Mouse (Mus musculus) forebrain, embryonic 11.5 days (tissue): ENCODE data around the gene Depp1. TPM values are rescaled to one million over a fixed set of nuclear protein-coding genes. Genes with fewer than 3 reads are reported as not detected.

Experiments
- ATAC-seq: fragments of 200-750 bp; cut with Nextera tagmentation; replicated peaks from 2 replicates; pipeline ENCODE4 v1.8.0; 2017; ENCODE audit warnings: moderate TSS enrichment; ENCODE audit not compliant: low FRiP score
- DNase-seq: peaks from one replicate; pipeline ENCODE4 v3.0.0-alpha.2; 2017; ENCODE audit warnings: low spot score
- H3K27ac ChIP-seq: fragments of 300-500 bp; sonication (generic); 2 replicates; pipeline ENCODE4 v1.5.1; 2014; ENCODE audit warnings: low read depth, low read length
- H3K27me3 ChIP-seq: fragments of 300-500 bp; sonication (generic); 2 replicates; pipeline ENCODE4 v1.6.1; 2014; ENCODE audit warnings: mild to moderate bottlenecking, low read length, mixed read lengths; ENCODE audit not compliant: control insufficient read depth, insufficient read depth
- H3K36me3 ChIP-seq: fragments of 300-500 bp; sonication (generic); 2 replicates; pipeline ENCODE4 v1.6.1; 2014; ENCODE audit warnings: mild to moderate bottlenecking, low read length, moderate library complexity, mixed read lengths; ENCODE audit not compliant: control insufficient read depth, insufficient read depth
- H3K4me1 ChIP-seq: fragments of 300-500 bp; sonication (generic); replicated peaks from 2 replicates; pipeline ENCODE4 v1.6.1; 2014; ENCODE audit warnings: low read length, mixed read lengths; ENCODE audit not compliant: control insufficient read depth, insufficient read depth
- H3K4me2 ChIP-seq: fragments of 300-500 bp; sonication (generic); 2 replicates; pipeline ENCODE4 v1.6.1; 2014; ENCODE audit warnings: low read depth, mild to moderate bottlenecking, low read length, moderate library complexity, mixed read lengths; ENCODE audit not compliant: severe bottlenecking
- H3K4me3 ChIP-seq: fragments of 300-500 bp; sonication (generic); 2 replicates; pipeline ENCODE4 v1.5.1; 2014; ENCODE audit warnings: low read depth, low read length
- H3K9ac ChIP-seq: fragments of 300-500 bp; sonication (generic); 2 replicates; pipeline ENCODE4 v1.6.1; 2014; ENCODE audit warnings: low read length
- H3K9me3 ChIP-seq: fragments of 300-500 bp; sonication (generic); 2 replicates; pipeline ENCODE4 v1.6.1; 2016; ENCODE audit warnings: low read length, mixed read lengths; ENCODE audit not compliant: control insufficient read depth
- WGBS: fragments of 180-500 bp; shearing (Covaris S2); extraction: QIAGEN DNeasy Blood & Tissue Kit; methylation state at CpG from one replicate; pipeline ENCODE4 v1.1.7; 2014; 5-methylcytosine and 5-hydroxymethylcytosine counted together
- polyA plus RNA-seq: library from polyadenylated mRNA; unstranded; fragments of >200 nt; fragmentation: Nextera tagmentation; extraction: Ambion mirVana; gene quantifications from 2 replicates; pipeline ENCODE4 v1.2.1, GENCODE M21; 2014

Gene Depp1
- polyA plus RNA-seq, 1 experiment from 2014 or later = 3.9 TPM

- no peak overlapping the region for H3K4me3 ChIP-seq
- H3K9ac ChIP-seq = peak overlapping the region; percentile 3; the same call in 1 of the 2 replicates
- H3K36me3 ChIP-seq = no peaks in the 10 kb centered on the region
- H3K4me2 ChIP-seq = no peak overlapping the region
- WGBS = 12% methylated on average over 6 of the region's 6 CpGs
- 0 out of 2 replicates have a peak, but pooled peaks cover 2% of the 10 kb centered on the region for H3K27me3 ChIP-seq
- H3K9me3 ChIP-seq = no peaks in the 10 kb centered on the region
- peak overlapping the region; percentile 68 for H3K27ac ChIP-seq
- ATAC-seq = peak; percentile 23
- peak; percentile 78 for DNase-seq
- peaks cover 20% of the 10 kb centered on the region for H3K4me1 ChIP-seq
Measured at GRCm38 (mm10) chr6:116670144-116670543, 19.7 kb downstream of the Depp1 start.

- H3K4me2 ChIP-seq = 0 out of 2 replicates have a peak overlapping the region, but pooled peaks have one; percentile 9
- WGBS = 4% methylated on average over 5 of the region's 5 CpGs
- peaks cover 20% of the 10 kb centered on the region for H3K4me1 ChIP-seq
- H3K4me3 ChIP-seq = no peak overlapping the region
- H3K9ac ChIP-seq = no peak overlapping the region
- H3K36me3 ChIP-seq = no peaks in the 10 kb centered on the region
- H3K9me3 ChIP-seq = no peaks in the 10 kb centered on the region
- 0 out of 2 replicates have a peak, but pooled peaks cover 2% of the 10 kb centered on the region for H3K27me3 ChIP-seq
- peak overlapping the region; percentile 68 for H3K27ac ChIP-seq
- ATAC-seq (peak; percentile 7; the same call in 1 of the 2 replicates), DNase-seq (peak; percentile 60)
Measured at GRCm38 (mm10) chr6:116671031-116671430, 20.6 kb downstream of the Depp1 start.

GRCm38 (mm10) chr6:116671768-116672167, 21.4 kb downstream of the Depp1 start:
- Histone ChIP-seq H3K36me3 (no peaks in the 10 kb centered on the region), H3K27ac (no peak overlapping the region), H3K4me1 (peaks cover 17% of the 10 kb centered on the region), H3K4me3 (no peak overlapping the region), H3K9ac (no peak overlapping the region), H3K4me2 (no peak overlapping the region), H3K27me3 (0 out of 2 replicates have a peak, but pooled peaks cover 2% of the 10 kb centered on the region), H3K9me3 (no peaks in the 10 kb centered on the region)
- DNase-seq (no peak), ATAC-seq (no peak)
- 80% methylated on average over 4 of the region's 4 CpGs for WGBS

DNA sequence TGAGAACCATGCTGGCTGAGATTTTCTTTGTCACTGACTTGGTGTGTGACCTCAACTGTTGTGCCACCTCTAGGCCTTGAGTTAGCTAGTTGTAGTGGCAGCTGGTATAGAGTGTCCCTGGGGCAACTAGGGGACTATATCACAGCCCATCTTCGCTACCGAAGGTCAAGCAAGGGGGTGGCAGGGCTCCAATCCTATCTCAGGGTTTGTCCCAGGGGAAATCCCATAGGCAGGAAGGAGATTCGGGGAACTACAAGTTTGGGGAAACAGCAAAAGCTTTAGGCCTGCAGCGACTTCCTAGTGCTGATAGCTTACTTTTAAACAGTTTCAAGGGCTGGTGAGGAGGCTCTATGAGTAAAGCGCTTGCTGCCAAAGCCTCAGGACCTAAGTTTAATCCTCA, 21.9 kb downstream of the Depp1 start:
- Histone ChIP-seq H3K4me2 (peak overlapping the region; percentile 18; the same call in 1 of the 2 replicates), H3K4me3 (no peak overlapping the region), H3K4me1 (peaks cover 18% of the 10 kb centered on the region), H3K36me3 (no peaks in the 10 kb centered on the region), H3K27me3 (0 out of 2 replicates have a peak, but pooled peaks cover 2% of the 10 kb centered on the region), H3K27ac (no peak overlapping the region), H3K9me3 (no peaks in the 10 kb centered on the region), H3K9ac (no peak overlapping the region)
- no peak for DNase-seq
- 71% methylated on average over 5 of the region's 5 CpGs for WGBS
- ATAC-seq = no peak

DNA sequence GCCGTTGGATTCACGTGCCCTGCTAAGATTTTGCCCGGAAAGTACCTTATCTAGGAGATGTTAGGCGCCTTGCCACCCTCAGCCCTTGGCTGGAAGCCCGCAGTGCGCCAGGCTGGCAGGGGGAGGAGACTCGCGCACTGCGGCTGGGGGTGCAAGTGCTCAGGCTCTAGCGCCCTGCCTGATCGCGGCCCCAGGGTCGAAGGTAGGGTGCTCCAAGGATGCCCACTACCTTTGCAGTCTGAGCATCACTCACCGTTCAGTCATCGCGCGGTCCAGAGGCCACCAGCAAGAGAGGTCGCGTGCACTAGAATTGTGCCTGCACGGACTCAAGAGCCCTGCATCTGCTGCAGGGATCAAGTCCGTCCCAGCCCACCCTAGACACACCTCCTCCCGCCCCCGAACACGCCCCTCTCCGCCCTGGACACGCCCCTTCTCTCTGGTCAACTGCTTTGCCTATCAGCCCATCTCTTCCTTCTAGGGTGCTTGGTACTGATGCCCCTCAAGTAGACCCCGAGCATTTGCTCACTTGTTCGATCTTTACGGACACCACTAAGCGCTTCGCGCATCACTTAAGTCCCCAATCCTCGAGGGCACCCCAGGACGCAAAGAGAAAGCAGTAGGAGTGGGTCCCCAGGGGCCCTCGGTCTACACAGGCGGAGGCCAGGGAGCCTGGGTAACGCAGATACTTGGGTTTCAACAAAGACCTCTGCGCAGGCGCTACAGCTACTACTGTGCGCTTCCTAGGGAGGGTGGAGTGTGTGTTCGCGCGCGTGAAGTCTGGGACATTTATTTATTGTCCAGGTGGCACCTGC, 23.3 kb downstream of the Depp1 start, which contains the start of gene Rassf4:
Gene Rassf4, minus strand, starts transcription at position 482 of the 812 bp plus-strand sequence.
- peak; percentile 96 for DNase-seq
- no peaks in the 10 kb centered on the region for H3K36me3 ChIP-seq
- H3K9ac ChIP-seq = peak within 1 kb of the TSS; percentile 61
- no peak within 1 kb of the TSS for H3K27ac ChIP-seq
- peak within 1 kb of the TSS; percentile 44 for H3K4me3 ChIP-seq
- H3K4me2 ChIP-seq = peak within 1 kb of the TSS; percentile 77
- H3K4me1 ChIP-seq = peaks cover 20% of the 10 kb centered on the region
- H3K9me3 ChIP-seq = no peaks in the 10 kb centered on the region
- 0 out of 2 replicates have a peak, but pooled peaks cover 2% of the 10 kb centered on the region for H3K27me3 ChIP-seq
- WGBS = under 1% methylated on average over 44 of the region's 44 CpGs
- ATAC-seq = peak; percentile 91

- ATAC-seq (peak; percentile 18; the same call in 1 of the 2 replicates), DNase-seq (no peak)
- Histone ChIP-seq H3K36me3 (no peaks in the 10 kb centered on the region), H3K27ac (no peak overlapping the region), H3K4me2 (peak overlapping the region; percentile 77), H3K4me3 (peak overlapping the region; percentile 44), H3K4me1 (peaks cover 20% of the 10 kb centered on the region), H3K27me3 (0 out of 2 replicates have a peak, but pooled peaks cover 2% of the 10 kb centered on the region), H3K9me3 (no peaks in the 10 kb centered on the region), H3K9ac (peak overlapping the region; percentile 61)
- WGBS = 22% methylated on average over 16 of the region's 16 CpGs
Measured at GRCm38 (mm10) chr6:116674283-116674886, 24.0 kb downstream of the Depp1 start.

DNA sequence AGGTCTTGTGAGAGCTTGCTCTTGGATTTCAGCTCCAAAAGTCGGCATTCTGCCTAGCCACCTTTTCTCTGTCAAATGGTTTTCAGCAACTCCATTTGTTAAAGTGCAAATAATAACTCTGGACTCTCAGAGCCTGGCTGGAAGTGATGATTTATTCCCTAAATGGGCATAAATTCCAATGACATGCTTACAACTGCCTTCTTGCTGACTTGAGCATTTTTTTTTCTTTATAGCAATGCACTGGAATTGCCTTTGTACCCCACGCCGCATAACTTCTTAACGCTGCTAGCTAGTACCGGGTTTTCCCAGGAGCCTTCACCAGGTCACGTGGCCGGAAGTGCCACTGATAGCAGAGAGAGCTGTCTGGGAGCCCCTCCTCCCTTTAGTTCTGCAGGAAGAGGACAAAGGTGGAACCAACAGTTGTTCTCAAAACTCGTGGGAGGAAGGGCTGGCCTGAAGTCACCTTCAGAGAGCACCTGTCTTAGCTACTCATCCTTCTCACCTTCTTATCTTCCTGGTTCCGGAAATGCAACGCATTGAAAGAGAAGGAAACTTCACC, 26.0 kb downstream of the Depp1 start:
- no peak overlapping the region for H3K4me3 ChIP-seq
- ATAC-seq (no peak), DNase-seq (no peak)
- no peaks in the 10 kb centered on the region for H3K36me3 ChIP-seq
- no peak overlapping the region for H3K4me2 ChIP-seq
- H3K9ac ChIP-seq = no peak overlapping the region
- no peak overlapping the region for H3K27ac ChIP-seq
- 87% methylated on average over 10 of the region's 10 CpGs for WGBS
- H3K27me3 ChIP-seq = 0 out of 2 replicates have a peak, but pooled peaks cover 2% of the 10 kb centered on the region
- no peaks in the 10 kb centered on the region for H3K9me3 ChIP-seq
- peaks cover 3% of the 10 kb centered on the region; the same call in 1 of the 2 replicates for H3K4me1 ChIP-seq

DNA sequence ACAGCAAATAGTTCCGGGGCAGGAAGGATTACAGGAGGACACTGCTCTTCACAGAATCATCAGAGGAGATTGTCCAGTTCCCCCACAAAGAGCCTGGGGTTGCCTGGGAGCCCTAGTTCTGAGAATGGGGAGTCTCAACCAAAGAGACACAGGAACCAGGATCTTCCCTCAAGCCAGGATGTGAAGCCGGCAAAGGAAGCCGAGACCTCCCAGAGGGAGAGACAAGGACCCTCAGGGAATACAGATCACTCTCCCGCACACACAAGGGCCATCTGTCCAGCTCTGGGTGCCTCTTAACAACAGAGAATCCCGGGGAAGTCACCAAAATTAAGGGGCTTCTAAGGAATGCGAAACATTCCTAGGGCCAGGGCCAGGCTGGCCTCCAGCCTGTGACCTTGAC, 26.9 kb downstream of the Depp1 start:
- 0 out of 2 replicates have a peak, but pooled peaks cover 3% of the 10 kb centered on the region for H3K4me1 ChIP-seq

More for the DNA sequence above, 26.9 kb downstream of the Depp1 start:
- Histone ChIP-seq H3K4me2 (no peak overlapping the region), H3K36me3 (no peaks in the 10 kb centered on the region), H3K27me3 (no peaks in the 10 kb centered on the region), H3K27ac (no peak overlapping the region), H3K9me3 (no peaks in the 10 kb centered on the region), H3K9ac (no peak overlapping the region), H3K4me3 (no peak overlapping the region)
- ATAC-seq (no peak), DNase-seq (no peak)
- WGBS = 68% methylated on average over 6 of the region's 6 CpGs
